Mouse (Mus musculus) testis, adult 2 months (tissue): Measurements from ENCODE around the gene Magi1.

Source experiments
- CTCF ChIP-seq: fragments of 200-500 bp; IDR thresholded peaks from 2 replicates; pipeline ENCODE4 v1.5.1; 2012; ENCODE audit warnings: low read depth, mild to moderate bottlenecking, inconsistent platforms, low read length, moderate library complexity; ENCODE audit not compliant: control insufficient read depth, insufficient read depth, insufficient replicate concordance
- POLR2A ChIP-seq: fragments of 200-500 bp; IDR thresholded peaks from 2 replicates; pipeline ENCODE4 v1.6.1; 2012; ENCODE audit warnings: low read depth, mild to moderate bottlenecking, inconsistent platforms, low read length, moderate library complexity; ENCODE audit not compliant: control insufficient read depth

DNA sequence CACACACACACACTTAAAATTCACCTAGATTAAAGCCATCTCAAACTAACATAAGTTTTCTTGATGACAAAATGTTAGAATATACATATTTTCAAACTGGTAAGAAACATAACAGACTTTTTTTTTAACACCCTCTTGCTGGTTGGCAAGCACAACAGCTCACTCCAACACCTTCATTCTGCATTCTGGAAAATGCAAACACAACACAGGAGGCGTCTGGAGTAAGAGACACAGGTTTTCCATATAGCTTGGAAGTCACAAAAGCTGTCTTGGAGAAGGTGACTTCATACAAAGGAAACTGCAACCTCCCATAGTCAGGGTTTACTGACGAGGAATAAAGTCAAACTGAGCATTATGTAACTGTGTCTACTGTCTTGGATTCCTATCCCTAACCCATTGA is 381.5 kb downstream of the Magi1 start:
- TF ChIP-seq CTCF (no peak), POLR2A (no peak)
